Mouse (Mus musculus) kidney, adult 18-20 months (tissue): ENCODE data around the gene Padi3.

Experiments used
- DNase-seq: peaks from one replicate; pipeline ENCODE4 v3.0.0; 2021

The Padi3 gene

DNA sequence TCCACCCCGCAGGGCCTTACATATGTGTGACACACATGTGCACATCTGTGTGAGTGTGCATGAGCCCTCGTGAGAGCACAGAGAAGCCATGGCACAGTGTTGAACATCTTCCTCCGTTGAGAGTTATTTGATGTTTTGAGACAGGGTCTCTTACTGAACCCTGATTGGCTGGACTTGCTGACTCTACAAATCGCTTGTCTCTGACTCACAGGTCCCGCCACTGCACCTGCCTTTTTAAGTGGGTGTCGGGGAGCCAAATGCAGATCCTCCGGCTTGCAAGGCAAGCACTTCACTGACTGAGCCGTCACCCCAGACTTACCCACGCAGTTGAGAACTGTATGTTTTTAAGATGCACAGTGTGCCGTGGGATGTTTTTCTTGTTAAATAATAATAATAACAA, 34.6 kb downstream of the Padi3 start:
- DNase-seq: no peak

DNA sequence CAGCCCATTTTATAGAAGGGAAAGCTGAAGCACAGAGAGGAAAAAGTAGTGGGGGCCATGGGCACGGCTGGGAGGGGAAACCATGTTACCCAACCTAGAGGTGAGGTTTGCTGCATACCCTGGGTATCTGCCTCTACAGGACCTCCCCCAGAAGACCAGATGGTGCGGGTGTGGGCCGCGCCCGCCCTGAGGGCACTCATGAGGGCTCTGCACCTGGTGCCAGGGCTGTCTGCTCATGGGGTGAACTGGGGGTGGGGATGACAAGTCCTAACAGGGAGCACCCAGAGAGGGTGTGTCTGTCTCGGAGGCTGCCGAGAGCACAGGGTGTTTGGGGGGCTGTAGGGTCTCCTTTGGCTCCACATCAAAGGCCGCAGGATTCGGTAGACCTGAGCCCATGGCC, 35.6 kb downstream of the Padi3 start:
- DNase-seq: no peak

DNA sequence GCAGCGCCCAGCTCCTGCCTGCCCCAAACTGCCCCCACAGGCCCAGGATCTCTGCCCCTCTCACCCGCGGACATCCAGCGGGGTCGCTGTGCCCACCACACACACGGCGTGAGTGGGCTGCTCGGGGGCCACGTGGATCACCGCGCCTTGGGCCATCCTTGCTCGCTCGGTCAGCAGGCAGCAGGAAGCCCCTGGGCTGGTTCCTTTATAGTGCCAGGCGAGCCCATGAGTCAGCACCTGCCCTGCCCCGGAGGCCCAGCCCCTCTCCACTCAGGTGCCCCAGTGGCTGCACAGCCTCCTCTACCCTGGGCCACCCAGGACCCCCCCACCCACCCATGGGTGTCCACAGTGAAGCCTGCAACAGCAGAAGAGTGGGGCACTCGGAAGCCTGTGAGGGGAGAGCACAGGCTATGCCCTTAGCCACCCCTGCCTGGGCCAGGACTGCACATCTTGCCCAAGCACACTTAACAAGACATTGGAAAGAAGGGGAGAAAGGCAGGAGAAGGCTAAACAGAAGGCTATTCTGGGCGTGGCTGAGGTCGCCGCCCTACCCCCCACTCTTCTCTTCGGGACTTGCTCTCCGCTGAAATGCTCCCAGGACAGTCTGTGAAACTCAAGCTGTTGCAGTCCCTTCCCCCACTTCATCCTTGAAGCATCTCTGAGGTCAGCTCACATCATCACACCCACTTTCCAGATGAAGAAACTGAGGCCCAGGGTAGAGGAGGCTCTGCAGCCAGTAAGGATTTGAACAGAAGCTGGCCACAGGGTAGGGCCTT, 36.2 kb downstream of the Padi3 start, which contains the start of gene Padi4:
Gene Padi4, minus strand, starts transcription at position 212 of the 776 bp plus-strand sequence.
- no peak for DNase-seq

DNA sequence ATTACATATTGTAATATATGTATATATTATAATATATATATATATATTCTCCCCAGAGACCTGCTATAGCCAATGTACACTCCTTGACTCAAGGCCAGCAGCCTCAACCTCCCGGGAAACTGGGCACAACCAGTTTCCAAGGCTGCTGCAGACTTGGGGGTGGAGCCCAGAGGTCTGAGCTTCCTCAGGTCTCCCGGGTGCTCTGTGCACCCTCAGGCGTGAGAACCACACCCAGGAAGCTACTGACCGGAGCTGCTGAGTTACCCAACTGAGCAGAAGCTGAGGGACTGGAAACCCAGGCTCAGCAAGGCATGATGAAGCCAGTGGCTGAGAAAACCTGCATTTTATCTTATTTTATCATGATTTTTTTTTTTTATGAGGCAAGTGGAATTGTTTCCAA, 39.4 kb downstream of the Padi3 start:
- DNase-seq: no peak

DNA sequence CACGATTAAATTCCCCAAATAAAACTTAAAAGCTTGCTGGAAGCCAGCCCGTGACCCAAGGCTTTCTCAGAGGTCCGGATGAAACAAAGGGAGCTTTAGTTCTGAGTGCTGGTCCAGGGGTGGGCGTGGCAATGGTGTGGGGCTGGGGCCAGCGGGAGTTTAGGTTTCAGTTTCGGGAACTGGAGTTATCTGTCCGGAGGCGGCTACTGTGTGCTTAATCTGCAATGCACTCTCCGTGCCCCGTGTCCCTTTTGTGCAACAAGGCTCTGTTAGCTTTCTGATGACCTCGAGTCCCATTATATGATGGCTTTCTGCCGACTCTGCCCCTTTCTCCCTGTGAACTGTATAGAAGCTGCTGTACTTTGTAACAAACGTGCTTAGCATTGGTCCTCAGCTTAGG, 40.0 kb downstream of the Padi3 start:
- peak; percentile 18 for DNase-seq

DNA sequence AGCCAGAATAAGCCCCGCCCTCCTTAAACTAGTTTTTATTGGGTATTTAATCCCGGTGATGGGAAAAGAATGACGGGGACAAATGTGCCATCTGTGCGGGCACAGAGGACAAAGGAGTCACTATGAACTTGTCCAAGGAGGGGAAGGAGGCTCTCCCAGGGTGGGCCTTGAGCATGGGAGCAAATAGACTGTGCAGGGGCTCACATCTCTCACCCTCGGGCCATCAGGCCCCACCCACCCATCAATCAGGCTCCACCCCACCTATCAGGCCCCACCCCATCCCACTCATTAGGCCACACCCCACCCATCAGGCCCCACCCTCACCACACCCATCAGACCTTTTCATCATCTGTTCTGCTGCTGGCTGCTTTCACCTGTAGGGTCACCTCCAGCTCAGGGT, 41.5 kb downstream of the Padi3 start:
- no peak for DNase-seq

DNA sequence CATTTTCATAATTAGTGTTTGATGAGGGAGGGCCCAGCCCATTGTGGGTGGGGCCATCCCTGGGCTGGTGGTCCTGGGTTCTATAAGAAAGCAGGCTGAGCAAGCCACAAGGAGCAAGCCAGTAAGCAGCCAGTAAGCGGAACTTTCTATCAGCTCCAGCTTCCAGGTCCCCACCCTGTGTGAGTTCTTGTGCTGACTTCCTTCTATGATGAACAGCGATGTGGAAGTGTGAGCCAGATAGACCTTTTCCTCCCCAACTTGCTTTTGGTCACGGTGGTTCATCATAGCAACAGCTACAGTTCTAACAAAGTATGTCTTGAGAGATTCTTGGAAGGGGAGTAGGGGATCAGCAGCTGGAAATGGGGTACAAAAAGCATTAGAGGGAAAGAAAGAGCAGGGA, 44.5 kb downstream of the Padi3 start:
- no peak for DNase-seq

DNA sequence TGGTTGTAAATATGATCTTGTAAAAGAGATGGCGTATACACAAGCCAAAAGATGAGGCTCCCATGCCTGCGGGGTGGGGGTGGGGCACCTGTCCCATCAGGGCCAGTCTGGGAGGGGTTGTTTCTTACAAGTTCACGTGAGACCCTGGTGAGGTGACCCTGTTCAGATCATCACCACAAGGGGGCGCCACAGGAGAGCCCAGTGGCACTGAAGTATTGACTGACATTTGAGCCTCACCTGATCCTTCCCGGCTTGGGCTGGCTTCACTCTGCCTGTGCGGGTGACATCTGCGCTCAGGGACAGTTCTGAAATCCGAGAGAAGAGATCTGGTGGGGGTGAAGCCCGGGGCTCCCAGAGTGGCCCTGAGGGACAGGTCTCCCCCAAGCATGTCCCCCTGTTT, 47.3 kb downstream of the Padi3 start:
- peak; percentile 54 for DNase-seq

DNA sequence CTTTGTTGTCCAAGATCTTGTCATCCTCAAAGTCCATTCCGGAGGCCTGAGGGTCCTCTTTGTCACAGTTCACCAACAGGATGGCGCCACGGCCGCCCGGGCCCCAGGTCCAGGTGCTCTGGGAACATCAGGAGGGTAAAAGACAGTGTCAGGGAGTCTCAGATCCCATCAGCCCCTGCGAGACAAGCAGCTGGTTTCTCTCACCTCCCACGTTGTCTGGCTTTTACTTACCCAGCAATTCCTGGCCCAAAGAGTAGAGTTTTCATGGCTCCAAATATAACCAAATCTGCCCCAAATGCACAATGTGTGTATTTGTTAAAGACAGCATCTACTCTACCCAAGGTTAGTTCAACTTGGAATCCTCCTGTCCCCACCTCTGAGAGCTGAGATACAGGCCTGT, 48.8 kb downstream of the Padi3 start:
- DNase-seq: no peak

DNA sequence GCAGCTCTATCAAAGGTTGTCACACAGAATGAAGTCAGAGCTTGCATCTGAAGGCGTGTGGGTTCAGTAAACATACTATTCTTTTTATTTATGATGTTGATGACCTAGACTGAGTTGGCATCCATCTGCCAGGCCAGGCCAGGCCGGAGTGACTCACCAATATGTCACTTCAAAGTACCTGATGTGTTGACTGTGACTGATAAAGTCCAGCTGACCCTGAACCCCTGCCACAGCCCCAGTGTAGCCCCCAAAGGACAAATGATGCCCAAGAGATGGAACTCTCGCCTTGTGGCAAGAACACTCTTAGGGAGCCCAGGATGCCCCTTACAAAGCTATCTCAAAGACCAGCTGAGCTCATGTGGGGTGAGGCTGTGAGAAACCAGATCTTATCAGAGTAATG, 54.6 kb downstream of the Padi3 start:
- DNase-seq: no peak

DNA sequence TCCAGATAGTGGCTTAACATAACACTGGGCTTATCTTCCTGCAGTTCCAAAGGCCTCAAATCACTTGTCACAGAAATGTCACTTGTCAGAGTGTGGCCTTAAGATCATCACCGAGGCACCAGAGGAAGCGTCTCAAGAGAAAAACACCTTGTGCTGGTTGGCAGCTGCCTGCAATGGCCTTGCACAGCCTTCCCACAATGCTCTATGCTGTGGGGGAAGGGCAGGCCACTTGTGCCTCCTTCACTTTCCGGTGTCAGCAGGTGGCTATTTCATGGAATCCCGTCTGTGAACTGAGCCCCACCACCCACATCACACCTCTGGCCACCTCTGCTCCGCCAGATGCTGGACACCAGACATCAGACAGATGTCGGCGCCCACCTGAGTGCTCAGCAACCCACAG, 57.1 kb downstream of the Padi3 start:
- DNase-seq: no peak

DNA sequence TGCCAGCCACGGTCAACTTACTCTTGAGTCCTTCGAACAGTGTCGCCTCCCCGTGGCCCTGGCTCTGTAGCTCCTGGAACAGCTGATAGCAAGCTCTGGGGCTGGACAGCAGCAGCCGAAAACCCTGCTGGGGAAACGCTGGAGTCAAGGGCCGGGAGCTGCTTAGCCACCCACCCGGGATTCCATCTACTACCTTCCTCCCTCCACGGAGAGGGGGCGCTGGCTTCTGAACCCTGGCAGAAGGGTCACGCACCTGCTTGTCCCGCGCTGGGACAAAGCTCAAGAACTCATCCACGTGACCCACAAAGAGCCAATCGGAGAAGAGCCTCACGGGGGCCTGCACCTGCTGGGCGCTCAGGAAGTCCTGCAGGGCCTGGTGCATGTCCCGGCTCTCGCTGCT, 60.1 kb downstream of the Padi3 start:
- DNase-seq: peak; percentile 50

DNA sequence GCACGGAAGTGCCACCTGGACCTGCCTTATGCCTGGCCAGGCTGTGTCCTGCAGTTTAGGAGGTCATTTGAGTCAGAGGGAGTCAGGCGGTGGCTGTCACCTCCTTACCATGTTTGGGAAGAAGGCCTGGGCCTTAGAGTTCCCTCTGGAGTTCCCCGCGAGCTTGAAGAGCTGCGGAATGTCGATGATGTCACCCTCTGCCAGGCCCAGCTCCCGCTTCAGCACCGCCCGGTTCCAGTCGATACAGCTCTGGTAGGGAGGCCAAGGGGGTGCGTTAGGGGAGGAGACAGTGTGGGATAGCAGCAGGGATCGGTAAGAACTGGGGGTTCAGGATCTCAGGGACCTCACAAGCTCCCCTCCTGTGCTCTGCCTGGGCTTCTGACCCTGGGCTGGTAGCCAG, 62.5 kb downstream of the Padi3 start:
- DNase-seq: no peak

DNA sequence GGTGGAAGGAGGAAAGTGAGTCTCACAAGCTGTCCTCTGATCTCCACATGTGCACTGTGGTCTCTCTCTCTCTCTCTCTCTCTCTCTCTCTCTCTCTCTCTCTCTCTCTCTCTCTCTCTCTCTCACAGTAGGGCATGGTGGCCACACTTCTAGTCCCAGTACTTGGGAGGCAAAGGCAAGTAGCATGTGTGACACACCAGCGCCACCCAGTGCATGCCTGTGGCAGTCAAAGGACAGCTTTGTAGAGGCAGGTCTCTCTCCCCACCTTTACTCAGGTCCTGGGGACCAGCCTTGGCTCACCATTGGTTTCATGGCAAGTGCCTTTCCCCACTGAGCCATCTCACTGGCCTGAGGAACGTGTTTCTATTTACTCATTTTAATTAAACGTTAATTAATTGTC, 65.8 kb downstream of the Padi3 start:
- DNase-seq: peak; percentile 26

DNA sequence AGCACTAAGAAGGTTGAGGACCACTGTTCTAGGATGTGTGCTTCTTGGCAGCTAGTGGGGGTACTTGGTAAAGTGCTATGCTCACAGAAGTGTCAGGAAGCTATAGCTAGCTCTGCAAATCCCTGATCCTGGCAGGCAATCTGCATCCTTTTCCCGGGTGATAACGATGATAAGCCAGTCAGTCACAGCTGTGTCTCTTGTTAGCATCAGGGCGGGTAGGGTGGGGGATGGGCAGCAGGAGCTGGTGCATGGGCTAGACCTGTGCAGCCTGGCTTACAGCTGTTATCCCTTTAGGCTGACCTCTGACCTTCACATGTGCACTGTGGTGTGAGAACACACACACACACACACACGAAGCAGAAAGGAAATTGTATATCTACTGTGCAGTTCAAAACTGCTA, 67.4 kb downstream of the Padi3 start:
- no peak for DNase-seq

DNA sequence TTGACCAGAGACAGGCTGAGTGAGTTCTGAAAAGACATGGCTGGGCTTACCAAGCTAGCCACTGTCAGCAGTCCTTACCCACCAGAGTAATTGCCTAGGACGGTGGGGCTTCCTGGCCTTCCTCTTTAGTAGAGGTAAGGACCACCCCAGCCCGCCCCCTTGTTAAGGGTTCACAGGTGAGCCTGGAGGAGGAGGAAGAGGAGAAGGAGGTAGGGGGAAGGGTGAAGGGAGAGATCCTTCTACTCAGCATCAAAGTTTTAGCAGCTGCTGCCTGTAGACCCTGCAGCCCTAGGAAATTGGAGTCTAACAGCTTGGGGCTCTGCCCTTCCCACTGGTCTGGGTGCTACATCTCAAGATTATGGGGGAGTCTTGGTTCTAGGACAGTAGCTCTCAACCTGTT, 67.9 kb downstream of the Padi3 start, which contains the start of gene Padi6:
Gene Padi6, minus strand, starts transcription at position 101 of the 400 bp plus-strand sequence.
- no peak for DNase-seq

DNA sequence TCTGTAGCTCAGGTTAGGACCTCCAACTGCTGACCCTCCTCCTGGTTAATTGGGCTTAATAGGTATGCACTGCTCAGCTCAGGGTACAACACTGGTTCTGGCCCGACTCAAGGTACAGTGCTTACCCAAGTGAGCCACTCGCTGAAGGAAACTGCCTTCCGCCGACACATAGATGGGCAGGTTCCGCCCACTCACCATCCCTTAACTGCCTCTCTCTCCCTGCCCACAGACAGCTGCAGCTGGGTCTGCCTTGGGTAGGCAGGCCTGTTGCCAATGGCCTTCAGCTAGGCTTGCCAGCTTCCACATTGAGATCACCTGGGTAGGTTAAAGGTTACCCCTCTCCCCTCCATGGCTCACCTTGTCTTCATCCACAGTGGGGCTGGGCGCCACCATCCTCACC, 69.0 kb downstream of the Padi3 start:
- DNase-seq: no peak

DNA sequence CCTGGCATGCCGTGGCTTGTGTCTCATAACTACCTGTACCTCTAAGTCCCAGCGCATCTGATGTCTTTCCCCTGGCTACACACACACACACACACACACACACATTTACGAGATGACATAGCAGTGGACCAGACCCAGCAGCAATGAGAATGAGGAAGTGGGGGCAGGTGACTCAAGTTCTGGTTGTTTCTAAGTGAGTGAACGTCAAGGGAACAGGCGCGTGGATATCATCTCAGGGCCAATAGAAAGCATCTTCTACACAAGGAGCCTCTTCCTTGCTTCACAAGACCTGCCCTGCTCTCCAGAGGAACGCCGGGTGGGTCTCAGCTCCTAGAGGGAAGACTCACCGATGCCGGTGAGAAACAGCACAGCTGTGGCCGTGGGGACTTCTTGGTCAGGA, 69.8 kb downstream of the Padi3 start:
- DNase-seq: no peak
